Mouse (Mus musculus) limb, embryonic 12.5 days (tissue): Measurements from ENCODE around the gene Prss38. TPM values are rescaled to one million over a fixed set of nuclear protein-coding genes. Genes with fewer than 3 reads are reported as not detected.

Experiments
- ATAC-seq: fragments of 200-750 bp; cut with Nextera tagmentation; 2 replicates; pipeline ENCODE4 v1.8.0; 2017; ENCODE audit warnings: low read depth, moderate TSS enrichment; ENCODE audit not compliant: insufficient number of reproducible peaks, insufficient read depth, low FRiP score, low TSS enrichment
- H3K27ac ChIP-seq: fragments of 300-500 bp; sonication (generic); 2 replicates; pipeline ENCODE4 v1.5.1; 2016; ENCODE audit warnings: mild to moderate bottlenecking, moderate library complexity
- H3K27me3 ChIP-seq: fragments of 300-500 bp; sonication (generic); 2 replicates; pipeline ENCODE4 v1.6.1; 2016; ENCODE audit warnings: mild to moderate bottlenecking, moderate library complexity
- H3K36me3 ChIP-seq: fragments of 300-500 bp; sonication (generic); 2 replicates; pipeline ENCODE4 v1.6.1; 2016; ENCODE audit warnings: mild to moderate bottlenecking, moderate library complexity
- H3K4me1 ChIP-seq: fragments of 300-500 bp; sonication (generic); replicated peaks from 2 replicates; pipeline ENCODE4 v1.6.1; 2016
- H3K4me2 ChIP-seq: fragments of 300-500 bp; sonication (generic); 2 replicates; pipeline ENCODE4 v1.6.1; 2016; ENCODE audit warnings: mild to moderate bottlenecking, moderate library complexity
- H3K4me3 ChIP-seq: fragments of 300-500 bp; sonication (generic); replicated peaks from 2 replicates; pipeline ENCODE4 v1.5.1; 2016; ENCODE audit warnings: mild to moderate bottlenecking
- H3K9ac ChIP-seq: fragments of 300-500 bp; sonication (generic); replicated peaks from 2 replicates; pipeline ENCODE4 v1.6.1; 2016; ENCODE audit warnings: mild to moderate bottlenecking, moderate library complexity
- H3K9me3 ChIP-seq: fragments of 300-500 bp; sonication (generic); 2 replicates; pipeline ENCODE4 v1.6.1; 2016; ENCODE audit warnings: mild to moderate bottlenecking, moderate library complexity
- WGBS: fragments of 180-500 bp; shearing (Covaris S2); methylation state at CpG from one replicate; pipeline ENCODE4 v1.1.7; 2016; 5-methylcytosine and 5-hydroxymethylcytosine counted together
- polyA plus RNA-seq: library from polyadenylated mRNA; unstranded; fragments of >200 nt; fragmentation: Nextera tagmentation; extraction: Ambion mirVana; gene quantifications from 2 replicates; pipeline ENCODE4 v1.2.1, GENCODE M21; 2016

The Prss38 gene
- polyA plus RNA-seq, 1 experiment from 2014 or later = 0.16 TPM

GRCm38 (mm10) chr11:59346166-59346910, 29.1 kb downstream of the Prss38 start:
- H3K9ac ChIP-seq = no peak overlapping the region
- H3K9me3 ChIP-seq = 0 out of 2 replicates have a peak, but pooled peaks cover 6% of the 10 kb centered on the region
- H3K4me3 ChIP-seq = no peak overlapping the region
- H3K4me1 ChIP-seq = peaks cover 22% of the 10 kb centered on the region
- no peak overlapping the region for H3K27ac ChIP-seq
- H3K27me3 ChIP-seq = no peaks in the 10 kb centered on the region
- H3K4me2 ChIP-seq = no peak overlapping the region
- WGBS = 80% methylated on average over 11 of the region's 11 CpGs
- H3K36me3 ChIP-seq = no peaks in the 10 kb centered on the region
- no peak for ATAC-seq

DNA sequence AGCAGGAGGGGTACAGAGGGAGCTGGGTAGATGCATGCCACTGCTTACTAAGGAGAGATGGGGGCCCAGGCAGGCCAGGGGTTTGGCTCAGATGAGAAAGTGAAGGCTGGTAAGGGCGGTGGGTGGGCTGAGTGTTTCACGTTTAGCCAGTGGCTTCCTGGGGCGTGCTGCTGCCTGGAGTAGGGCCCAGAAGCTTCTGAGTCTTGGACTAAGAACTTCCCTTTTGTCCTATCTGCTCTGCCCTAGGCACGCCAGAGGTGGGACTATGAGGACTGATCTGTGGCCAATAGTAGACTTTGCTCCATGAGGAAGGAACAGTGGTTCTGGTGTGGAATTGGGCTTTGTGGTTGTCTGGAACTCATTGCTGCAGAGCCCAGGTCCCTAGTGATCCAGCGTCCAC, 32.5 kb downstream of the Prss38 start:
- Histone ChIP-seq H3K27ac (no peak overlapping the region), H3K27me3 (no peaks in the 10 kb centered on the region), H3K4me2 (no peak overlapping the region), H3K9ac (no peak overlapping the region), H3K4me1 (peaks cover 9% of the 10 kb centered on the region), H3K36me3 (no peaks in the 10 kb centered on the region), H3K4me3 (no peak overlapping the region), H3K9me3 (0 out of 2 replicates have a peak, but pooled peaks cover 6% of the 10 kb centered on the region)
- WGBS = 77% methylated on average over 5 of the region's 5 CpGs
- no peak for ATAC-seq

- Histone ChIP-seq H3K9me3 (no peaks in the 10 kb centered on the region), H3K36me3 (no peaks in the 10 kb centered on the region), H3K4me3 (no peak overlapping the region), H3K27me3 (0 out of 2 replicates have a peak, but pooled peaks cover 3% of the 10 kb centered on the region), H3K9ac (no peak overlapping the region), H3K4me1 (peaks cover 37% of the 10 kb centered on the region), H3K4me2 (no peak overlapping the region), H3K27ac (no peak overlapping the region)
- no peak for ATAC-seq
- 91% methylated on average over 2 of the region's 2 CpGs for WGBS
Measured at GRCm38 (mm10) chr11:59338736-59339120, 36.7 kb downstream of the Prss38 start.

- Histone ChIP-seq H3K36me3 (no peaks in the 10 kb centered on the region), H3K9me3 (no peaks in the 10 kb centered on the region), H3K4me2 (no peak overlapping the region), H3K27me3 (0 out of 2 replicates have a peak, but pooled peaks cover 3% of the 10 kb centered on the region), H3K9ac (no peak overlapping the region), H3K4me3 (no peak overlapping the region), H3K4me1 (peaks cover 43% of the 10 kb centered on the region), H3K27ac (0 out of 2 replicates have a peak overlapping the region, but pooled peaks have one; percentile 9)
- ATAC-seq = no peak
- 62% methylated on average over 13 of the region's 13 CpGs for WGBS
Measured at GRCm38 (mm10) chr11:59337955-59338735, 37.3 kb downstream of the Prss38 start.

DNA sequence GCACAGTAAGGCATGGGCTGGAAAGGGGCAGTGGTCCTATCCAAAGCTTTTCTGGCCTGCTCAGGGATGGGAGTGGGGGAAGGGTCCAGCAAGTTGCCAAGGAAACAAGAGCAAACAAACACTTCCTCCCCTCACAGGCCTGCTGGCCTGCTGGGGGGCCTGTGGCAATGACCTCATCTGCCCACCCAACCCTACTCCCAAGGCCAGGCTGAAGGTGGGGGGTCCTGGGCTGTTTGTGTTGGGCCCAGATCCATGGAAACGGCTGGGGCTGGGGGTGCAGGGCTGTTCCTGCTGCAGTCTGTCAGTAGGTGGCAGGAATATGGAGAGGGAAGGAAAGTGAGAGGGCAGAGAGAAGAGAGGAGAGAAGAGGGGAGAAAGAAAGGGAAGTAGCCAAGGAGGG, 39.1 kb downstream of the Prss38 start:
- ATAC-seq = 0 out of 2 replicates have a peak, but pooled peaks have one; percentile 29
- Histone ChIP-seq H3K9ac (no peak overlapping the region), H3K36me3 (peaks cover 2% of the 10 kb centered on the region; the same call in 1 of the 2 replicates), H3K27ac (no peak overlapping the region), H3K4me1 (peaks cover 51% of the 10 kb centered on the region), H3K4me3 (no peak overlapping the region), H3K9me3 (no peaks in the 10 kb centered on the region), H3K4me2 (no peak overlapping the region), H3K27me3 (0 out of 2 replicates have a peak, but pooled peaks cover 15% of the 10 kb centered on the region)
- WGBS = 14% methylated on average over 1 of the region's 1 CpGs

GRCm38 (mm10) chr11:59335942-59336341, 39.5 kb downstream of the Prss38 start:
- H3K9me3 ChIP-seq = no peaks in the 10 kb centered on the region
- peaks cover 51% of the 10 kb centered on the region for H3K4me1 ChIP-seq
- H3K36me3 ChIP-seq = peaks cover 7% of the 10 kb centered on the region; the same call in 1 of the 2 replicates
- no peak overlapping the region for H3K4me2 ChIP-seq
- 0 out of 2 replicates have a peak, but pooled peaks cover 17% of the 10 kb centered on the region for H3K27me3 ChIP-seq
- WGBS = 39% methylated on average over 2 of the region's 2 CpGs
- no peak overlapping the region for H3K9ac ChIP-seq
- no peak overlapping the region for H3K27ac ChIP-seq
- no peak overlapping the region for H3K4me3 ChIP-seq
- no peak for ATAC-seq

GRCm38 (mm10) chr11:59335150-59335549, 40.3 kb downstream of the Prss38 start:
- 0 out of 2 replicates have a peak, but pooled peaks cover 19% of the 10 kb centered on the region for H3K27me3 ChIP-seq
- no peak overlapping the region for H3K4me3 ChIP-seq
- peaks cover 7% of the 10 kb centered on the region; the same call in 1 of the 2 replicates for H3K36me3 ChIP-seq
- no peak overlapping the region for H3K4me2 ChIP-seq
- 70% methylated on average over 4 of the region's 4 CpGs for WGBS
- no peak for ATAC-seq
- no peaks in the 10 kb centered on the region for H3K9me3 ChIP-seq
- no peak overlapping the region for H3K9ac ChIP-seq
- peaks cover 55% of the 10 kb centered on the region for H3K4me1 ChIP-seq
- H3K27ac ChIP-seq = no peak overlapping the region

DNA sequence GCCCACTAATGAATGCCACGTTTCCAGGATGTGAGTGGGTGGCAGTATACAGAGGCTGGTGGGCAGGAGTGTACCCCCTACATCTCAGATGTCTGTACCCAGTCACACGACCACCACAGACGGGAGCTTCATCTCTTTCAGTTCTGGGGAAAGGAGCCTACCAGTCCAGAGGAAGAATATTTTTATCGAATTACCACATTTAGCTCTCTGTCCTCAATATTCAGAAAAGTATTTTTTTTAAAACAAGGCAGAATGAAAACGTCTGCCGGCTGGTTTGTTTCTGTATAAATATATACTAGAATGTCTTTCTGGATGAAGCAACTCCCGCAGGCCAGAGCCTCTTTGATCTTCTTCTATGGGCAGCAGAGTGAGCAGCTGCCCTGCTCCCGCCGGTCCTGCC, 42.5 kb downstream of the Prss38 start:
- Histone ChIP-seq H3K9me3 (no peaks in the 10 kb centered on the region), H3K4me2 (no peak overlapping the region), H3K27ac (peak overlapping the region; percentile 13; the same call in 1 of the 2 replicates), H3K4me3 (no peak overlapping the region), H3K9ac (no peak overlapping the region), H3K27me3 (0 out of 2 replicates have a peak, but pooled peaks cover 20% of the 10 kb centered on the region), H3K4me1 (peaks cover 70% of the 10 kb centered on the region), H3K36me3 (peaks cover 7% of the 10 kb centered on the region; the same call in 1 of the 2 replicates)
- ATAC-seq = no peak
- 36% methylated on average over 9 of the region's 9 CpGs for WGBS

- ATAC-seq = no peak
- Histone ChIP-seq H3K9ac (no peak overlapping the region), H3K36me3 (peaks cover 7% of the 10 kb centered on the region; the same call in 1 of the 2 replicates), H3K4me1 (peaks cover 56% of the 10 kb centered on the region), H3K4me2 (no peak overlapping the region), H3K27me3 (0 out of 2 replicates have a peak, but pooled peaks cover 20% of the 10 kb centered on the region), H3K9me3 (no peaks in the 10 kb centered on the region), H3K4me3 (no peak overlapping the region), H3K27ac (no peak overlapping the region)
- WGBS = 82% methylated on average over 16 of the region's 16 CpGs
Measured at GRCm38 (mm10) chr11:59331167-59331869, 44.1 kb downstream of the Prss38 start.

GRCm38 (mm10) chr11:59330560-59330959, 44.9 kb downstream of the Prss38 start:
- 0 out of 2 replicates have a peak, but pooled peaks cover 20% of the 10 kb centered on the region for H3K27me3 ChIP-seq
- no peak overlapping the region for H3K27ac ChIP-seq
- H3K4me3 ChIP-seq = no peak overlapping the region
- H3K36me3 ChIP-seq = peaks cover 7% of the 10 kb centered on the region; the same call in 1 of the 2 replicates
- no peak for ATAC-seq
- H3K4me1 ChIP-seq = peaks cover 51% of the 10 kb centered on the region
- H3K9me3 ChIP-seq = no peaks in the 10 kb centered on the region
- H3K4me2 ChIP-seq = no peak overlapping the region
- whole genome bisulfite sequencing = 53% methylated on average over 5 of the region's 5 CpGs
- no peak overlapping the region for H3K9ac ChIP-seq
